Mouse (Mus musculus) thymus, postnatal 36 days (tissue): ENCODE results near the gene Iqgap3.

ENCODE experiments used
- DNase-seq, 2 experiments: peaks; one replicate each; pipeline ENCODE4 v3.0.0; 2022; ENCODE audit warnings: mixed read lengths in 2 of 2

Iqgap3 gene

DNA sequence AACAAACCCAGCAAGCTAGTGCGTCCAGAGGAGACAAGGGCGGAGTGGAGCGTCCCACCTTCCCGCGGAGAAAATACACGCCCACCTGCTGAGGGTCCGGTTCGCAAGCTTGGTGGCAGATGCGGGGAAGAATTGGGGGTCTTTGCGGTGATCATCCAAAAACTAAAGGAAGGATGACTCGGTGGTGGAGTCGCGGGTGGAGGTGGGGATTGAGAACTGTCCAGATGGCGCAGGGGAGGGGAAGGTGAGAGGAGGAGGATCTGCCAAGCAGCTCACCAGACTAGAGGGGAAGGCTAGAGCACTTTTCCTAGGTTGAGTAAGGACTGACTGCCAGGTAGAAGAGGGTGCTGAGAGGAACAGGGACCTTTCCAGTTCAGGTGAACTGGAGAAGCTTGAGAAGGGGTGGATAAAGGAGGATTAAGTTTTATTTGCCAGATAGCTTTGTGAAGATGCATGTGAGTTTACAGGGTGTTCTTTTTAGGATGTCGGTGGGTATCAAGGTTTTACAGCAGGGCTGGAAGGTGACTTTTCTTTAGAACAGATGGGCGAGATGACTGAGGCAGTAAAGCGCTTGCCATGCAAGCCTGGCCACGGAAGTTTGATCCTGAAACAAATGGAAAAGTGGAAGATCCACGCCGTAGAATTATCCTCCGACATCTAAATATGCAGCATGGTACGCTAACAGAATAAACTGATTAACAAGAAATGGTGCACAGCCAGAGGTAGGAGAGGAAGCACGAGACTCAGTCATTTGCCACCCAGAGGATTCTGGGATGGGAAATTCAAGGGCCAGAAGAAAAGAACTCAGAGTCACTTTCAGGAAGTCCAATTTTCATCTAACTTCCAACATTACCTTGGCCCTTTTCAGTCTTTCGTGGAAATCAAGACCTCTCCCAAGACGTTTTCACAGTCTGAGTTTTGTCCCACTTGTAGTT lies 57.7 kb downstream of the Iqgap3 start:
- DNase-seq, result peak; percentile 74 to 78

DNA sequence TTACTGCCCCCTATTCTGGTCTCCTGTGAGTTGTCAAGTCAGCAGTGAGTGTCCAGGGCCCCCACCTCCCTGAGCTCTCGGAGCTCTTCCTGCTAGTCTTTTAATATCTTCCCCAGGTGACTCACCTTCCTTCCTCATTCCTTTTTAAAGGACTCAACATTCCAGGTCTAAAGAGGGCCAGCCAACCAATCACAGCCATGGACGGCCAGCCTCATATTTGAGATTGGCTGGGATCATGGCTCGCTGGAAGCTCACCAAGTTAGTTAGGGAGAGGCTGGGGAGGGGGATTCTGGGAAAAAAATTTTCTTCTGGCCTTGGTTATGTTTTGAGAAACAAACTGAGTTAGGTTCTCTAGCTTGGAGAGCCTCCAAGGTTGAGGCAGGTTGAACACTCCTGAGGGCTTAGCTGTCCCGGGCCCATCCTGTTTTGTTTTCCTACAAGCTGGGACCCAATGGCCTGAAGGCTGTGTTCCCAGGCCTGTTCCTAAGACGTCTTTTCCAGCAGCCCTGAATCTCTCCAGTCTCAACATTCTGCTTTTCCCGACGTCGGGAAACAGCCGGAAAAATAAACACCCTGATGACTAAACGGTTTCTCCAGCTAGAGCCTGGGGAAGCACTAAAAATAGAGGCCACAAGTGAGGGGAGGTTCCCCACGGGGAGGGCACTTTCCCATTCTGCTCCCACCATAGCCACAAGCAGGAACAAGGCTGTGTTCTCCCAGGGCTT lies 58.6 kb downstream of the Iqgap3 start:
- DNase-seq, result no peak

- peak; percentile 43 to 52 for DNase-seq
Measured at GRCm38 (mm10) chr3:88140903-88141430, 59.2 kb downstream of the Iqgap3 start.

GRCm38 (mm10) chr3:88141439-88141786 lies 59.6 kb downstream of the Iqgap3 start:
- no peak for DNase-seq

GRCm38 (mm10) chr3:88141787-88142523 lies 60.2 kb downstream of the Iqgap3 start, which contains the start of gene Mef2d:
TSS of gene Mef2d (plus strand) at chr3:88142372.
- DNase-seq, result peak; percentile 94 to 97

DNA sequence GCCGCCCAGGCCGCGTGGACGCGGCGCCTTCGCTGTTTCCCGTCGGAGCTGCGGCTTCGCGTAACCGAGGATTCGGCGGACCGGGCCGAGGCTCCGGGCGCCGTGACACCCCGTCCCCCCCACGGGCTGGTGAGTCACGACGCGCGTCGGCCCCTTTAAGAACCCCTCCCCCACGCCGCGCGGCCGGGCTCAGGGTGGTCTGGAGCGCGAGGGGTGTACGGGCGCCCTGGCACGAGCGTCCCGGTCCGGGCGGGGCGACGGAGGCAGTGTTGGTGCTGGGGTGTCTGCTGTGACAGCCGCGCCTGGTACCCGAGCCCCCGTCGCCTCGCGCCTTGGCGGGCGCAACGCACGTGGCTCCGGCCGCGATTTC lies 60.8 kb downstream of the Iqgap3 start:
- DNase-seq, result no peak

DNA sequence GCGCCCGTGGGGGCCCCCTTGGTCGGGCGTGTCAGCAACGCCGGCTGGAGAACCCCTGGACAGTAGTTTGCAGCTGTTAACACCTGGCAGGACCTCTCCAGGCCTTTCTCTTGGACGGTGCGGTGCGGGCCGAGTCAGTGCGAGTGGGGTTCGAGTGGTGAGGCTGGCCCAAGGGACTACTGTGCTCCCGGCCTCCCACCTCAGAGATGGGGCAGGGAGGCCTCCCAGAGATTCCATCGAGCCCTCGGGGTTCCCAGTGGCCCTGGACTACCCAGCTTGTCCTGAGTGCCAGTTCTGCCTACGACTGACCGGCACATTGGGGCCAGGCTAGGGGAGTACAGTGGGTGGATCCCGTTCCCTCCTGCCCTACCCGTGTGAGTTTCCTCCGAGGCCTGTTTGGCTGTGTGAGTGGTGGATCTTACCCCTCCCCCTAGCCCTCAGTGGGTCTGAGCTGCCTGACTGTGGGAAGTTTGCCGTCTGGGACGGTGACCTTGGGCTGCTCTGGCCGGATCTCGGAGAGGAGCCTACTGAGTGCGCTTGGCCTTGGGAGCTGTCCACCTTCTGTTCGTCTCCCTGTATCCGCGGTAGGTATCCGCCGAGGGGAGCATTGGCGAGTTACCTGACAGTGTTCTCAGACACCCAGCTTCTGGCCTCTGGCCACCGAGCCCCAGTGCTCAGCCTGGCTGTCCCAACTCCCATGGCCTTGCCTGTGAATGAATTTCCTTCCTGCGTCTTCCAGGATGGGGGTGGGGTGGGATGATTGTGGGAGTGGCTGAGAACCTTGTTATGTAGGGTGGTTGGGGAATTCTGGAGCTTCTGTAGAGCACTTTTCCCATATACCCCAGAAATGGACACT lies 61.4 kb downstream of the Iqgap3 start:
- peak; percentile 54 to 67 for DNase-seq

- DNase-seq, result peak; percentile 52 to 70
Measured at GRCm38 (mm10) chr3:88143961-88144486, 62.3 kb downstream of the Iqgap3 start.

GRCm38 (mm10) chr3:88144648-88145410 lies 63.1 kb downstream of the Iqgap3 start:
- no peak for DNase-seq

- peak; percentile 59 to 73 for DNase-seq
Measured at GRCm38 (mm10) chr3:88145411-88145782, 63.6 kb downstream of the Iqgap3 start.

DNA sequence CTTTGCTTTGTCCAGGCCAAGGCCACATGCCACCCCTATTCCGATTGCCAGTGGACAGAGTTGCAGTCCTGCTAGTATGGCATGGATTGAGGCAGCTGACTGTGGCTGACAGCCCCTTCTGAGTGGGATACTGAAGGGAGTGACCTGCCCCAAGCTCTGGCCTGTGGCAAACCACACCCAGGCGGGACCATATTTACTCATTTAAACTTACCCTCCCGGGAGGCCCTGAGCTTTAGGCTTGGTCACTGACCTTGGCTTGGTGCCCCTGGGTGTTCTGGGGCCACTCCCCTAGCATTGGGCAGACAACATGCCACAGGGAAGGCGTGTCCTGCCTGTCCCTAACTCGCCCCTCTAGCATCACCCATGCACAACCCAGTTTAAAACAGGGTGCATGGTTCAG lies 64.2 kb downstream of the Iqgap3 start:
- peak in 1 of 2 experiments; percentile 19 for DNase-seq

GRCm38 (mm10) chr3:88146376-88147112 lies 64.8 kb downstream of the Iqgap3 start:
- DNase-seq, result peak in 1 of 2 experiments; percentile 32

GRCm38 (mm10) chr3:88147444-88147843 lies 65.7 kb downstream of the Iqgap3 start:
- DNase-seq, result peak; percentile 66 to 83

GRCm38 (mm10) chr3:88147866-88148265 lies 66.1 kb downstream of the Iqgap3 start:
- DNase-seq, result no peak

DNA sequence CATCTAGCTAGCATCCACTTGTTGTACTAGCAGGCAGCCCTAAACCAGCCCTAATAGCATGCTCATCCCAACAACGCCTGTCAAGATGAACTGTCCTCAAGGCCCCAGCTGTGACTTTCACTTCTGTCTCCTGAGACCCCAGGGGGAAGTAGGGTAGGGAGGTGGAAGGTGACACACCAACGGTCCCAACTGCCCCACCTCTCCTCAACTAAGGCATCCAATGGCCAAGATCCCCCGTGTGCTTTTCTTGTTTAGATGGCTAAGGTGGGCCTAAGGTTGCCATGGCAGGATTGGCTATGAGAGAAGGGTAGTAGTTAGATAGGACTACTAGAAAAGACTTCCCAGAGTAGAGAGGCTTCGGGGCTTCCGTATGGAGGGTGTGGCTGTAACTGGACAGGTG lies 66.6 kb downstream of the Iqgap3 start:
- DNase-seq, result no peak

DNA sequence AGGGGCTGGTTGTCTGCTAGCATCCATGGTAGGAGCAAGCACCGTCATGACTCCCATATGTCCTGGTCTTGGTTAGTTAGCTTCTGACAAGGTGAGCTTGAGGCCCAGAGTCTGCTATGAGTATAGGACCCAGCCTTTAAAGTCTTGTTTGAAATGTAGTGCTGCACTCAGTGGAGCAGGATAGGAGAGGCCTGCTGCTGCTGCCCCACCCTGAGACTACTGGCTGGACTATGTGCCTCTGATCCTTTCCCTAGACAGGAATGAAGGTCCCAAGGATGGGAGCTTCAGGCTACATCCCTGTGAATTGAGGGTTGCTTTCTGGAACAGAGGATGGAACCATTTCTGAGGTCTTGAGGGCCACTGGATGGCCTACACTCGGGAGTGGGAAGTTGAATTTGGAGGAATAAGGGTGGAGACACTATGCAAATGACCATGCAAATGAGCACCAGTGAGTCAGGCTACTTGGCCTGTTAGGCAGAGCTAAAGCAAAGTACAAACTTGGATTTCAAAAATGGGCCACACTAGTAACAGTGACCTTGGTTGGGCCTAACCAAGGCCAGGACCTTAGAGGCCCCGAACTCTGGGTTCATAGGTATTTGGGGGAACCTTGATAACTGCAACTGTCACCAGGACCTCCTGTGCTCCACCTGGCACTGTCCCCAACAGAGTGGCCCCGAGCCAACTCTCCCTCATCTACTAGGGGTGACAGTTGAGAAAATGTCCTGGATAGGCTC lies 67.2 kb downstream of the Iqgap3 start:
- DNase-seq, result no peak

- DNase-seq, result no peak
Measured at GRCm38 (mm10) chr3:88149510-88149974, 67.8 kb downstream of the Iqgap3 start.

- peak; percentile 52 to 76 for DNase-seq
Measured at GRCm38 (mm10) chr3:88150061-88150998, 68.6 kb downstream of the Iqgap3 start.
